Mouse (Mus musculus) G1E (cell line): ENCODE results near the gene Dync2li1. TPM values are rescaled to one million over a fixed set of nuclear protein-coding genes. Genes with fewer than 3 reads are reported as not detected.

Source experiments
- ATAC-seq: 2 replicates; pipeline ENCODE4 v1.8.0; 2016; ENCODE audit warnings: mild to moderate bottlenecking; ENCODE audit not compliant: insufficient number of reproducible peaks, poor library complexity, low FRiP score, severe bottlenecking; ENCODE audit errors: extremely low read depth
- DNase-seq: peaks from one replicate; pipeline ENCODE4 v3.0.0; 2012; ENCODE audit warnings: low spot score
- H3K27me3 ChIP-seq: 2 replicates; pipeline ENCODE4 v1.6.1; 2012; ENCODE audit warnings: mild to moderate bottlenecking, low read length, inconsistent platforms; ENCODE audit not compliant: insufficient read depth
- H3K36me3 ChIP-seq: replicated peaks from 2 replicates; pipeline ENCODE3; 2012; ENCODE audit warnings: mild to moderate bottlenecking, inconsistent platforms
- H3K4me1 ChIP-seq: 2 replicates; pipeline ENCODE4 v1.6.1; 2012; ENCODE audit warnings: low read depth, low read length, inconsistent platforms, mixed read lengths; ENCODE audit not compliant: insufficient read depth
- H3K4me3 ChIP-seq: 2 replicates; pipeline ENCODE4 v1.5.1; 2012; ENCODE audit warnings: low read depth, mild to moderate bottlenecking, inconsistent platforms, low read length, moderate library complexity, mixed read lengths
- H3K9me3 ChIP-seq: replicated peaks from 2 replicates; pipeline ENCODE4 v1.6.1; 2012; ENCODE audit warnings: inconsistent platforms
- CTCF ChIP-seq: IDR thresholded peaks from 2 replicates; pipeline ENCODE4 v1.5.1; 2012; ENCODE audit warnings: low read depth, low read length, inconsistent platforms, mixed read lengths
- GATA1 ChIP-seq: IDR thresholded peaks from 2 replicates; pipeline ENCODE4 v1.6.1; 2012; ENCODE audit warnings: borderline replicate concordance, low read length, inconsistent platforms, mixed read lengths
- GATA2 ChIP-seq: IDR thresholded peaks from 2 replicates; pipeline ENCODE4 v1.6.1; 2012; ENCODE audit warnings: low read depth, low read length, inconsistent platforms, borderline replicate concordance
- POLR2AphosphoS5 ChIP-seq: IDR thresholded peaks from 2 replicates; pipeline ENCODE4 v1.6.1; 2012; ENCODE audit warnings: low read depth, low read length, inconsistent platforms; ENCODE audit not compliant: insufficient replicate concordance
- TAL1 ChIP-seq: conservative IDR thresholded peaks from 2 replicates; pipeline ENCODE4 v1.6.1; 2012; ENCODE audit warnings: low read depth, low read length, inconsistent platforms, mixed read lengths
- polyA plus RNA-seq: library from polyadenylated mRNA; stranded (reverse); fragments of >175 nt; gene quantifications from 2 replicates; pipeline ENCODE4 v1.2.3, GENCODE M21; 2012
- total RNA-seq, 2 experiments: library from RNA; stranded (forward) in 1 of 2; stranded (reverse) in 1 of 2; fragments of 200-1000 nt in 1 of 2; fragments of >200 nt in 1 of 2; fragmentation: Nextera tagmentation in 1 of 2; gene quantifications; 2 replicates each; pipeline ENCODE4 v1.2.3; 2014 to 2017

Dync2li1 gene
- total and polyA plus RNA-seq, 3 experiments = not detected

GRCm38 (mm10) chr17:84617953-84618352 is 8.3 kb upstream of the Dync2li1 start:
- peaks cover 15% of the 10 kb centered on the region for H3K9me3 ChIP-seq
- H3K4me1 ChIP-seq = no peaks in the 10 kb centered on the region
- TF ChIP-seq POLR2AphosphoS5 = no peak
- no peak for TF ChIP-seq TAL1
- no peak for TF ChIP-seq GATA1
- no peak for TF ChIP-seq GATA2
- TF ChIP-seq CTCF = no peak
- no peak for ATAC-seq
- H3K36me3 ChIP-seq = no peaks in the 10 kb centered on the region
- H3K4me3 ChIP-seq = no peak overlapping the region
- DNase-seq = no peak
- no peaks in the 10 kb centered on the region for H3K27me3 ChIP-seq

- Histone ChIP-seq H3K4me3 (no peak overlapping the region), H3K9me3 (peaks cover 4% of the 10 kb centered on the region), H3K4me1 (no peaks in the 10 kb centered on the region), H3K27me3 (no peaks in the 10 kb centered on the region), H3K36me3 (no peaks in the 10 kb centered on the region)
- no peak for TF ChIP-seq TAL1
- no peak for TF ChIP-seq GATA1
- no peak for DNase-seq
- no peak for ATAC-seq
Measured at GRCm38 (mm10) chr17:84619112-84619511, 7.2 kb upstream of the Dync2li1 start.

GRCm38 (mm10) chr17:84620076-84620475 is 6.2 kb upstream of the Dync2li1 start:
- H3K4me1 ChIP-seq = no peaks in the 10 kb centered on the region
- TF ChIP-seq POLR2AphosphoS5 = no peak
- no peak for TF ChIP-seq CTCF
- TF ChIP-seq GATA1 = no peak
- TF ChIP-seq GATA2 = no peak
- TF ChIP-seq TAL1 = no peak
- H3K27me3 ChIP-seq = no peaks in the 10 kb centered on the region
- H3K36me3 ChIP-seq = no peaks in the 10 kb centered on the region
- DNase-seq = no peak
- ATAC-seq = no peak
- H3K9me3 ChIP-seq = no peaks in the 10 kb centered on the region
- H3K4me3 ChIP-seq = no peak overlapping the region

- no peaks in the 10 kb centered on the region for H3K36me3 ChIP-seq
- no peak for TF ChIP-seq TAL1
- no peak for TF ChIP-seq POLR2AphosphoS5
- no peak for TF ChIP-seq GATA2
- no peak for TF ChIP-seq CTCF
- no peak for TF ChIP-seq GATA1
- H3K4me1 ChIP-seq = no peaks in the 10 kb centered on the region
- H3K9me3 ChIP-seq = no peaks in the 10 kb centered on the region
- DNase-seq (no peak), ATAC-seq (no peak)
- no peak overlapping the region for H3K4me3 ChIP-seq
- H3K27me3 ChIP-seq = no peaks in the 10 kb centered on the region
Measured at GRCm38 (mm10) chr17:84620610-84621009, 5.7 kb upstream of the Dync2li1 start.

GRCm38 (mm10) chr17:84621209-84621608 is 5.1 kb upstream of the Dync2li1 start:
- H3K4me1 ChIP-seq = no peaks in the 10 kb centered on the region
- TF ChIP-seq GATA2 (no peak), CTCF (no peak), GATA1 (no peak), TAL1 (no peak), POLR2AphosphoS5 (no peak)

GRCm38 (mm10) chr17:84622028-84622427 is 4.3 kb upstream of the Dync2li1 start:
- Histone ChIP-seq H3K9me3 (no peaks in the 10 kb centered on the region), H3K36me3 (no peaks in the 10 kb centered on the region), H3K4me1 (no peaks in the 10 kb centered on the region), H3K27me3 (no peaks in the 10 kb centered on the region), H3K4me3 (no peak overlapping the region)
- no peak for TF ChIP-seq POLR2AphosphoS5
- TF ChIP-seq TAL1 = no peak
- TF ChIP-seq GATA1 = no peak
- TF ChIP-seq GATA2 = no peak
- TF ChIP-seq CTCF = no peak
- DNase-seq (no peak), ATAC-seq (no peak)

More at GRCm38 (mm10) chr17:84621209-84621608, 5.1 kb upstream of the Dync2li1 start:
- no peak overlapping the region for H3K4me3 ChIP-seq
- DNase-seq (no peak), ATAC-seq (no peak)
- H3K9me3 ChIP-seq = no peaks in the 10 kb centered on the region
- no peaks in the 10 kb centered on the region for H3K36me3 ChIP-seq
- no peaks in the 10 kb centered on the region for H3K27me3 ChIP-seq

GRCm38 (mm10) chr17:84622873-84623272 is 3.4 kb upstream of the Dync2li1 start:
- ATAC-seq = no peak
- Histone ChIP-seq H3K9me3 (no peaks in the 10 kb centered on the region), H3K36me3 (no peaks in the 10 kb centered on the region), H3K4me1 (no peaks in the 10 kb centered on the region), H3K27me3 (no peaks in the 10 kb centered on the region), H3K4me3 (no peak overlapping the region)
- TF ChIP-seq TAL1 (no peak), CTCF (no peak), GATA2 (no peak), POLR2AphosphoS5 (no peak), GATA1 (no peak)
- DNase-seq = no peak
